Mouse (Mus musculus) neural tube, embryonic 12.5 days (tissue): Measurements from ENCODE around the gene Svbp. TPM values are rescaled to one million over a fixed set of nuclear protein-coding genes. Genes with fewer than 3 reads are reported as not detected.

Experiments used
- ATAC-seq: fragments of 200-750 bp; cut with Nextera tagmentation; 2 replicates; pipeline ENCODE4 v1.8.0; 2017; ENCODE audit warnings: low read depth, mild to moderate bottlenecking, moderate TSS enrichment, moderate library complexity; ENCODE audit not compliant: low FRiP score
- H3K27ac ChIP-seq: fragments of 300-500 bp; sonication (generic); 2 replicates; pipeline ENCODE4 v1.5.1; 2016
- H3K27me3 ChIP-seq: fragments of 300-500 bp; sonication (generic); replicated peaks from 2 replicates; pipeline ENCODE4 v1.6.1; 2016; ENCODE audit warnings: mild to moderate bottlenecking
- H3K36me3 ChIP-seq: fragments of 300-500 bp; sonication (generic); 2 replicates; pipeline ENCODE4 v1.6.1; 2016; ENCODE audit warnings: mild to moderate bottlenecking
- H3K4me1 ChIP-seq: fragments of 300-500 bp; sonication (generic); 2 replicates; pipeline ENCODE4 v1.6.1; 2016
- H3K4me2 ChIP-seq: fragments of 300-500 bp; sonication (generic); replicated peaks from 2 replicates; pipeline ENCODE4 v1.6.1; 2016; ENCODE audit warnings: mild to moderate bottlenecking
- H3K4me3 ChIP-seq: fragments of 300-500 bp; sonication (generic); 2 replicates; pipeline ENCODE4 v1.5.1; 2016
- H3K9ac ChIP-seq: fragments of 300-500 bp; sonication (generic); 2 replicates; pipeline ENCODE4 v1.6.1; 2016; ENCODE audit warnings: mild to moderate bottlenecking
- H3K9me3 ChIP-seq: fragments of 300-500 bp; sonication (generic); 2 replicates; pipeline ENCODE4 v1.6.1; 2016; ENCODE audit warnings: mild to moderate bottlenecking
- WGBS: fragments of 180-500 bp; shearing (Covaris S2); methylation state at CpG from one replicate; pipeline ENCODE4 v1.1.7; 2016; 5-methylcytosine and 5-hydroxymethylcytosine counted together
- polyA plus RNA-seq: library from polyadenylated mRNA; unstranded; fragments of >200 nt; fragmentation: Nextera tagmentation; extraction: Ambion mirVana; gene quantifications from 2 replicates; pipeline ENCODE4 v1.2.1, GENCODE M21; 2016

Gene Svbp
- polyA plus RNA-seq, 1 experiment from 2014 or later = 185 TPM

- peak overlapping the region; percentile 92 for H3K4me2 ChIP-seq
- H3K9me3 ChIP-seq = no peaks in the 10 kb centered on the region
- H3K4me3 ChIP-seq = 0 out of 2 replicates have a peak overlapping the region, but pooled peaks have one; percentile 89
- H3K36me3 ChIP-seq = peaks cover 14% of the 10 kb centered on the region
- H3K4me1 ChIP-seq = peaks cover 9% of the 10 kb centered on the region; the same call in 1 of the 2 replicates
- WGBS = 80% methylated on average over 3 of the region's 3 CpGs
- no peak for ATAC-seq
- H3K27ac ChIP-seq = no peak overlapping the region
- H3K27me3 ChIP-seq = no peaks in the 10 kb centered on the region
- no peak overlapping the region for H3K9ac ChIP-seq
Observed at GRCm38 (mm10) chr4:119234348-119234747, 39.2 kb downstream of the Svbp start.

DNA sequence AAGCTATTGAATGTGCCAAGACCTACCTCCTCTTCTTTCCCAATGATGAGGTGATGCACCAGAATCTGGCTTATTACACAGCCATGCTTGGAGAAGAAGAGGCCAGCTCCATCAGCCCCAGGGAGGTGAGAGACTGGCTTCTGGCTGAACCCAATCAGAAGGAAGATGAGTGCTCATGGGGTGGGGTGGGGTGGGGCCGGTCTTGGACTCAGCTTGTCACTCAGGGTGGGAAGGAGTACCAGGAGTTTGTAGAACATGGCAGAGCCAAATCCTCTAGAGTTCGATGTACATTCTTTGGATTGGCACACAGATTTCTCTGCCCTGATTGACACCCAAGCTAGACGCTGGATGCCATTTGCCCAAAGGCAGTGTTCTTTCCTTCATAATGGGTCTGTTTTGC is 43.6 kb downstream of the Svbp start:
- H3K9ac ChIP-seq = no peak overlapping the region
- H3K36me3 ChIP-seq = peaks cover 38% of the 10 kb centered on the region
- no peaks in the 10 kb centered on the region for H3K27me3 ChIP-seq
- H3K4me3 ChIP-seq = no peak overlapping the region
- no peaks in the 10 kb centered on the region for H3K9me3 ChIP-seq
- 0 out of 2 replicates have a peak, but pooled peaks cover 3% of the 10 kb centered on the region for H3K4me1 ChIP-seq
- no peak overlapping the region for H3K27ac ChIP-seq
- no peak for ATAC-seq
- WGBS = 88% methylated on average over 3 of the region's 3 CpGs
- no peak overlapping the region for H3K4me2 ChIP-seq

DNA sequence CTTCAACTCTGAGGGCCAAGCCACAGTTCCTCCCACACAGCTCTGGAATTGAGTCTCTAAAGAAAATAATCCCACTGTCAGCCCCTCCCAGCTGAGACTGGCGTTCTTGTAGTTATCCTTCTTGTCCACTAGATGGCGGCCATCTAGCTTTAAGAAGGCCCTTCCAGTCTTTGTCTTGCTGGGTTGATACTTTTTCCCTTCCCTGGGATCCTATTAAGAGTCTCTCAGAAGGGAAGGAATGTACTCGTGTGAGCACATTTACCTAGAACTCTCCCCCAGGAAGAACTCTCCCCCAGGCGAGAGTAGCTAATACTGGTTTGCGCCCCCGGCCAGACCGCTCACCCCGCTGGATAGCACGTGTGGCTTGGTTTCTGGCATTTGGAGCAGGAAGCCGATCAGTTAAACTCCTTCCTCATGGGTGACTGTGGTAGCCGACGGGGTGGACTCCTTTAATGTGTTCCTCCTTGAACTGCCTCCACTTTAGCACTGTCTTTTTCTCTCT is 44.1 kb downstream of the Svbp start:
- H3K27ac ChIP-seq = no peak overlapping the region
- H3K4me3 ChIP-seq = no peak overlapping the region
- peaks cover 42% of the 10 kb centered on the region for H3K36me3 ChIP-seq
- no peak overlapping the region for H3K9ac ChIP-seq
- peak; percentile 68 for ATAC-seq
- no peaks in the 10 kb centered on the region for H3K27me3 ChIP-seq
- 0 out of 2 replicates have a peak, but pooled peaks cover 3% of the 10 kb centered on the region for H3K4me1 ChIP-seq
- H3K4me2 ChIP-seq = 0 out of 2 replicates have a peak overlapping the region, but pooled peaks have one; percentile 8
- 57% methylated on average over 12 of the region's 12 CpGs for WGBS
- H3K9me3 ChIP-seq = no peaks in the 10 kb centered on the region

- 0 out of 2 replicates have a peak, but pooled peaks cover 3% of the 10 kb centered on the region for H3K4me1 ChIP-seq
- ATAC-seq = no peak
- no peaks in the 10 kb centered on the region for H3K9me3 ChIP-seq
- 95% methylated on average over 14 of the region's 14 CpGs for WGBS
- no peaks in the 10 kb centered on the region for H3K27me3 ChIP-seq
- no peak overlapping the region for H3K9ac ChIP-seq
- H3K4me2 ChIP-seq = no peak overlapping the region
- no peak overlapping the region for H3K27ac ChIP-seq
- H3K36me3 ChIP-seq = peaks cover 54% of the 10 kb centered on the region
- no peak overlapping the region for H3K4me3 ChIP-seq
Observed at GRCm38 (mm10) chr4:119241664-119242063, 46.6 kb downstream of the Svbp start.

DNA sequence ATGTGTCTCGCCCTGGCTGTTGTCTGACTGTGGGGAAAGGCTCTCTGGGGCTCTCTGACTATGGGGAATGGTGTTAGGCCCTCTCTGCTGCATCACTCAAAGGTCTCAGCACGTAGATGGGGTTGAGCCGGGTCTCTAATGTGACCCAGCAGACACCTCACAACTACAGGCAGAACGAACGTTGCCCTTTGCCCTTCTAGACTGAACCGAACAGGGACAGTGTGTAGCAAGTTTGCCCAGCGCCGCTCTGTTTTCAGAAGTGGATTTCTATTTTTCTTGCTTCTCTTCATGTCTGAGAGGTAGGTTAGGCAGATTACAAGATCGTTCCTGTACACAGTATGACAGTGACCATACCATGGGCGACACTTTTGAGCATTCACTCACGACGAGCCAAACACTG is 47.5 kb downstream of the Svbp start:
- peaks cover 5% of the 10 kb centered on the region; the same call in 1 of the 2 replicates for H3K4me1 ChIP-seq
- H3K4me2 ChIP-seq = no peak overlapping the region
- no peak overlapping the region for H3K4me3 ChIP-seq
- no peak overlapping the region for H3K27ac ChIP-seq
- no peaks in the 10 kb centered on the region for H3K27me3 ChIP-seq
- H3K9ac ChIP-seq = no peak overlapping the region
- WGBS = 92% methylated on average over 12 of the region's 12 CpGs
- H3K36me3 ChIP-seq = peaks cover 55% of the 10 kb centered on the region
- no peaks in the 10 kb centered on the region for H3K9me3 ChIP-seq
- no peak for ATAC-seq

GRCm38 (mm10) chr4:119244468-119245240 is 49.5 kb downstream of the Svbp start:
- Histone ChIP-seq H3K4me1 (peaks cover 7% of the 10 kb centered on the region; the same call in 1 of the 2 replicates), H3K9ac (no peak overlapping the region), H3K4me2 (no peak overlapping the region), H3K9me3 (no peaks in the 10 kb centered on the region), H3K4me3 (no peak overlapping the region), H3K36me3 (peaks cover 62% of the 10 kb centered on the region), H3K27me3 (no peaks in the 10 kb centered on the region), H3K27ac (no peak overlapping the region)
- 82% methylated on average over 22 of the region's 22 CpGs for WGBS
- no peak for ATAC-seq

DNA sequence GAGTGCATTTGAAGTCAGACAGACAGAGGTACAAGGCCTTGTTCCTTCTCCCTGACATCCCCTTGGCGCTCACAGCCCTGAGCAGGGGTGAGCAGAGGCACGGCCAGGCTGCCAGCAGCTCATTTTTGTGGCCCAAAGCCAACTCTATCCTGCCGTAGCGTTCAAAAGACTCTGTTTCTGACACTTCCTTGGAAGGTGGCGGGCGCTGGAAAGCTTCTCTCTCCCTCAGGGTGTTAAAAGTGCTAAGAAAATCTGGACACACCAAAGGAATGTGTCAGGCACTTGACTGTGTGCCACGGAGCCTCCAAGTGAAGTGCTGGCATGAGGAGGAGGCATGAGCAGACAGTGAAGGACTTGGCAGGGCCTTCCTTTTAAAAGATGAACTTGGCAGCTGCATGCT is 50.5 kb downstream of the Svbp start:
- ATAC-seq = no peak
- no peaks in the 10 kb centered on the region for H3K9me3 ChIP-seq
- 86% methylated on average over 7 of the region's 7 CpGs for WGBS

DNA sequence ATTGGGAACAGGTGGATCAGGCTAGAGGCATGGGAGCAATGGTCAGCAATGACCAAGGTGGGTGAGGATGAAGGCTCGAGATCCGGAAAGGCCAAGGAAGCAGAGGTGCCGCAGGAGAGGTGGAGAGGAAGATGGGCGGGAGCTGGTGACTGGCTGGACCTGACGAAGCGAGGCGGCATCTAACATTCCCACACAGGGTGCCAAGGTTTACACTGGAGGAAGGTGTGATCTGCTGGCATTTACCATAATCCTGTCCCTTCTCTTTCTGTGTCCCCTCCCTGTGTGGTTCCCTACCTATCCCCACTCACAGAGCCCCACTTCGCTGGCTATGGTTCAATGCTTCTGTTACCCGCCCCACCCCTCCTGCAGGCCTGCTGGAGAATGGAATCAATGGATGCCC is 50.9 kb downstream of the Svbp start:
- H3K27ac ChIP-seq = no peak overlapping the region
- H3K9me3 ChIP-seq = no peaks in the 10 kb centered on the region
- H3K27me3 ChIP-seq = no peaks in the 10 kb centered on the region
- H3K4me3 ChIP-seq = no peak overlapping the region
- peaks cover 7% of the 10 kb centered on the region; the same call in 1 of the 2 replicates for H3K4me1 ChIP-seq
- no peak for ATAC-seq
- no peak overlapping the region for H3K4me2 ChIP-seq
- H3K9ac ChIP-seq = no peak overlapping the region
- peaks cover 61% of the 10 kb centered on the region for H3K36me3 ChIP-seq
- 91% methylated on average over 9 of the region's 9 CpGs for WGBS

More for the DNA sequence above, 50.5 kb downstream of the Svbp start:
- Histone ChIP-seq H3K27ac (no peak overlapping the region), H3K4me1 (peaks cover 7% of the 10 kb centered on the region; the same call in 1 of the 2 replicates), H3K36me3 (peaks cover 62% of the 10 kb centered on the region), H3K4me2 (no peak overlapping the region), H3K4me3 (no peak overlapping the region), H3K9ac (no peak overlapping the region), H3K27me3 (no peaks in the 10 kb centered on the region)

DNA sequence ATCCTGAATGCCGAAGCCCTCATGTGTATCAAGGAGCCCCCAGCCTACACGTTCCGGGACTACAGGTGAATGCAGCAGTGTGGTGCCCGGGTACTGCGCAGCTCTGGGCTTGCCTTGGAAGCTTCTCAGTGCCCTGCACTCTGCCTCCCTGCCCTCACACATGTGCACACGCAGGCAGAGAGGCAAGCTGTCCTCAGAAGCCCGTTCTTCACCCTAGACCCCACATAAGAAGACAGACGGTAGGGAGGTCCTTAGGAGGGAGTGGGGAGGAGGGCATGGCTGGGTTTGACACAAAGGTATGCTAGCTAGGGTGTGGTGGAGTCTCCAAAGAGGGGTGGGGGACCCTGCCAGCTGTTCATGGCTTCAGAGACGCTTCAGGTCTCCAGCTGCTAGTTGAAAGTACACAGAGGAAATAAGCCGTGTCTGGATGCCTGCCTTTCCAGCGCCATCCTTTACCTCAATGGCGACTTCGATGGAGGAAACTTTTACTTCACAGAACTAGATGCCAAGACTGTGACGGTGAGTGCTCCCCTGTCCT is 51.7 kb downstream of the Svbp start:
- Histone ChIP-seq H3K9me3 (no peaks in the 10 kb centered on the region), H3K4me1 (peaks cover 7% of the 10 kb centered on the region; the same call in 1 of the 2 replicates), H3K36me3 (peaks cover 53% of the 10 kb centered on the region), H3K27ac (no peak overlapping the region), H3K4me3 (no peak overlapping the region), H3K27me3 (no peaks in the 10 kb centered on the region), H3K9ac (no peak overlapping the region), H3K4me2 (no peak overlapping the region)
- ATAC-seq = no peak
- 78% methylated on average over 14 of the region's 14 CpGs for WGBS

DNA sequence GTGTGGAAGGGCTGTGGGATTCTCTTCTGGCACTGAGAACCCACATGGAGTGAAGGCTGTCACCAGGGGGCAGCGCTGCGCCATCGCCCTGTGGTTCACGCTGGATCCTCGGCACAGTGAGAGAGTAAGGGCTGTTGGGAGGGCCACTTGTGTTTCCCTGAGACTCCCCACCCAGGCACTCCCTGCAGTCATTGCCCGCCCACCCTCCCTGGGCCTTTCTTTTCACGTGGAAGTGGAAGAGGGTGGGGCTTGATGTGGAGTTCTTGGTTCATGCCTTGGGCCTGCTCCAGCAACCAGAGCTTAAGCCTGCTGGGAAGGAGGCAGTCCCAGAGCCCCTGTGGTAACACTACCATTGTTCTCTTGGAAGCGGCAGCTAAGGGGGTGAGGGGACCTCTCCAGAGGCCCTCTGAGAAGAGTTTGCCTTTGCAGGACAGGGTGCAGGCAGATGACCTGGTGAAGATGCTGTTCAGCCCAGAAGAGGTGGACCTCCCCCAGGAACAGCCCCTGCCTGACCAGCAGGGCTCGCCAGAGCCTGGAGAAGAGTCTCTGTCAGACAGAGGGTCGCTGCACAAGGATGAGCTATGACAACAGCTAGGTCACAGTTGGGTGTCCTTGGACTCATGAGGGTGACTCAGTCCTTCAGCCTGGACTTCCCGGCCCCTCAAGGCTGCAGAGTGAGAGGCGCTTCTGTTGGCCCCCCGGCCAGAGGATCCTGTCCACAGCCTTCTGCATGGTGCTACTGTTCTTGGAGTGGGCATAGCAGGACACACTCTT is 52.5 kb downstream of the Svbp start:
- H3K4me3 ChIP-seq = no peak overlapping the region
- peak; percentile 61 for ATAC-seq
- H3K9me3 ChIP-seq = no peaks in the 10 kb centered on the region
- H3K36me3 ChIP-seq = peaks cover 44% of the 10 kb centered on the region
- peaks cover 7% of the 10 kb centered on the region; the same call in 1 of the 2 replicates for H3K4me1 ChIP-seq
- H3K27me3 ChIP-seq = no peaks in the 10 kb centered on the region
- no peak overlapping the region for H3K9ac ChIP-seq
- whole genome bisulfite sequencing = 33% methylated on average over 13 of the region's 13 CpGs
- H3K27ac ChIP-seq = no peak overlapping the region
- H3K4me2 ChIP-seq = no peak overlapping the region

- Histone ChIP-seq H3K36me3 (peaks cover 39% of the 10 kb centered on the region), H3K27ac (no peak overlapping the region), H3K4me1 (peaks cover 7% of the 10 kb centered on the region; the same call in 1 of the 2 replicates), H3K9me3 (no peaks in the 10 kb centered on the region), H3K27me3 (no peaks in the 10 kb centered on the region), H3K4me2 (no peak overlapping the region), H3K4me3 (no peak overlapping the region), H3K9ac (no peak overlapping the region)
- WGBS = 92% methylated on average over 11 of the region's 11 CpGs
- no peak for ATAC-seq
Observed at GRCm38 (mm10) chr4:119248407-119248965, 53.4 kb downstream of the Svbp start.
